Mouse (Mus musculus) embryonic facial prominence, embryonic 15.5 days (tissue): ENCODE data around the gene Tmem254a. TPM values are rescaled to one million over a fixed set of nuclear protein-coding genes. Genes with fewer than 3 reads are reported as not detected.
"Not testable (repeated sequence)": the region's sequence is repeated elsewhere in the genome, so short reads cannot be mapped to it uniquely, and the experiment has no call there.

Experiments
- ATAC-seq: fragments of 200-750 bp; cut with Nextera tagmentation; 2 replicates; pipeline ENCODE4 v1.8.0; 2017; ENCODE audit warnings: low read depth, moderate TSS enrichment; ENCODE audit not compliant: insufficient number of reproducible peaks, low FRiP score, low TSS enrichment
- H3K27ac ChIP-seq: fragments of 300-500 bp; sonication (generic); replicated peaks from 2 replicates; pipeline ENCODE4 v1.5.1; 2015; ENCODE audit warnings: mild to moderate bottlenecking, inconsistent platforms
- H3K27me3 ChIP-seq: fragments of 300-500 bp; sonication (generic); 2 replicates; pipeline ENCODE4 v1.6.1; 2015; ENCODE audit warnings: inconsistent platforms
- H3K36me3 ChIP-seq: fragments of 300-500 bp; sonication (generic); 2 replicates; pipeline ENCODE4 v1.6.1; 2015; ENCODE audit warnings: mild to moderate bottlenecking, inconsistent platforms
- H3K4me1 ChIP-seq: fragments of 300-500 bp; sonication (generic); 2 replicates; pipeline ENCODE4 v1.6.1; 2015; ENCODE audit warnings: inconsistent platforms
- H3K4me2 ChIP-seq: fragments of 300-500 bp; sonication (generic); replicated peaks from 2 replicates; pipeline ENCODE4 v1.6.1; 2015; ENCODE audit warnings: mild to moderate bottlenecking, inconsistent platforms
- H3K4me3 ChIP-seq: fragments of 300-500 bp; sonication (generic); replicated peaks from 2 replicates; pipeline ENCODE4 v1.5.1; 2015; ENCODE audit warnings: mild to moderate bottlenecking, inconsistent platforms
- H3K9ac ChIP-seq: fragments of 300-500 bp; sonication (generic); 2 replicates; pipeline ENCODE4 v1.6.1; 2015; ENCODE audit warnings: inconsistent platforms
- H3K9me3 ChIP-seq: fragments of 300-500 bp; sonication (generic); replicated peaks from 2 replicates; pipeline ENCODE4 v1.6.1; 2016; ENCODE audit warnings: inconsistent platforms
- WGBS: fragments of 180-500 bp; shearing (Covaris S2); methylation state at CpG from one replicate; pipeline ENCODE4 v1.1.7; 2015; 5-methylcytosine and 5-hydroxymethylcytosine counted together
- polyA plus RNA-seq: library from polyadenylated mRNA; unstranded; fragments of >200 nt; fragmentation: Nextera tagmentation; extraction: Ambion mirVana; gene quantifications from 2 replicates; pipeline ENCODE4 v1.2.1, GENCODE M21; 2015

The Tmem254a gene
- polyA plus RNA-seq, 1 experiment from 2014 or later = 3.7 TPM

GRCm38 (mm10) chr14:25894566-25894965 lies 32.9 kb downstream of the Tmem254a start:
- H3K36me3 ChIP-seq, H3K4me2 ChIP-seq, H3K4me1 ChIP-seq, H3K4me3 ChIP-seq, H3K9me3 ChIP-seq, H3K27me3 ChIP-seq, ATAC-seq, H3K27ac ChIP-seq, H3K9ac ChIP-seq: not testable (repeated sequence)
- WGBS = no CpG with 5 or more reads among the region's 3 CpGs

DNA sequence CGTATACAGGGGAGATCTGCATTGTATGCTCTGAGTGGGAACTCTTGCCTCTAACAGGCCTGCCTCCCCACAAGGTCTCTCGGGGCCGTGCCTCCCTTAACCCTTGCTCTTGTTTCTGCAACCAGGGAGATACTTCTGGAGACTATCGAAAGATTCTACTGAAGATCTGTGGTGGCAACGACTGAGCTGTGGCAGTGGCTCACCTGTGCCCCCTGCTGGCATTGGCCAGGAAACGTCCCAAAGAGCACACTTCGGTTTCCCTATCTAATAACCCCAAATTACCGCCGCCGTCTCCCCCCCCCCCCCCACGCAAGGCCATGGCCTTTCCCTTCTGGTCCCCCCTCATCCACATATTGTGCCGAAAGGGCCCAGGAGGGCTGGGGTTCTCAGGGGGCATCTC lies 41.6 kb downstream of the Tmem254a start:
- not testable (repeated sequence) for H3K27ac ChIP-seq, H3K4me1 ChIP-seq, H3K27me3 ChIP-seq, ATAC-seq, H3K9me3 ChIP-seq, H3K9ac ChIP-seq, H3K36me3 ChIP-seq, H3K4me3 ChIP-seq, H3K4me2 ChIP-seq
- no CpG with 5 or more reads among the region's 12 CpGs for WGBS

- H3K4me2 ChIP-seq, H3K9me3 ChIP-seq, H3K27me3 ChIP-seq, H3K36me3 ChIP-seq, H3K9ac ChIP-seq, H3K27ac ChIP-seq, ATAC-seq, H3K4me3 ChIP-seq, H3K4me1 ChIP-seq: not testable (repeated sequence)
- WGBS = no CpG with 5 or more reads among the region's 9 CpGs
These were observed 45.7 kb downstream of the Tmem254a start for GRCm38 (mm10) chr14:25881769-25882168.

GRCm38 (mm10) chr14:25876640-25877039 lies 50.8 kb downstream of the Tmem254a start:
- H3K4me1 ChIP-seq = peaks cover 18% of the 10 kb centered on the region
- not testable (repeated sequence) for H3K9me3 ChIP-seq, ATAC-seq, H3K9ac ChIP-seq, H3K36me3 ChIP-seq, H3K27ac ChIP-seq, H3K4me3 ChIP-seq, H3K4me2 ChIP-seq, H3K27me3 ChIP-seq
- WGBS = no CpG with 5 or more reads among the region's 7 CpGs

Other genes starting within 250 kb of the Tmem254a start
- gene Ppif, start 233.5 kb downstream of the Tmem254a start, polyA plus RNA-seq = 25.3 and 30.6 TPM in 2 replicates
- 34.0 and 35.2 TPM in 2 replicates for gene Zcchc24, start 158.6 kb downstream of the Tmem254a start, polyA plus RNA-seq
- 29.4 and 29.6 TPM in 2 replicates for gene Anxa11, start 85.5 kb downstream of the Tmem254a start, polyA plus RNA-seq
- 0.47 and 1.1 TPM in 2 replicates for gene Plac9a, start 24.6 kb downstream of the Tmem254a start, polyA plus RNA-seq
- gene Cphx1, start 10.6 kb upstream of the Tmem254a start, polyA plus RNA-seq = 0.09 TPM in 1 of 2 replicates, not detected in the other
- 1.00 and 2.8 TPM in 2 replicates for gene Duxbl1, start 50.9 kb upstream of the Tmem254a start, polyA plus RNA-seq
- 24.1 and 28.7 TPM in 2 replicates for gene Gm9780, start 115.0 kb upstream of the Tmem254a start, polyA plus RNA-seq
- 48.2 and 49.6 TPM in 2 replicates for gene Tmem254c, start 139.7 kb upstream of the Tmem254a start, polyA plus RNA-seq
- not detected in 2 replicates for gene Cphx2, start 153.8 kb upstream of the Tmem254a start, polyA plus RNA-seq
- gene Cphx3, start 154.6 kb upstream of the Tmem254a start, polyA plus RNA-seq = not detected in 2 replicates
- 0.84 and 2.0 TPM in 2 replicates for gene Duxbl2, start 190.7 kb upstream of the Tmem254a start, polyA plus RNA-seq